Mouse (Mus musculus) C2C12 (cell line): ENCODE results near the gene Tmem206.

Experiments used
- CEBPB ChIP-seq: IDR thresholded peaks from one replicate; pipeline ENCODE4 v1.6.1; 2011; ENCODE audit warnings: low read depth, mild to moderate bottlenecking, control low read depth, moderate library complexity
- CTCF ChIP-seq: IDR thresholded peaks from one replicate; pipeline ENCODE4 v1.5.1; 2011; ENCODE audit not compliant: control insufficient read depth, insufficient read depth, insufficient read length
- FOSL1 ChIP-seq: IDR thresholded peaks from one replicate; pipeline ENCODE4 v1.8.0; 2011; ENCODE audit warnings: mild to moderate bottlenecking, low read length; ENCODE audit not compliant: poor library complexity, insufficient read depth, severe bottlenecking
- MAX ChIP-seq: IDR thresholded peaks from one replicate; pipeline ENCODE4 v1.6.1; 2011; ENCODE audit warnings: mild to moderate bottlenecking, control low read depth
- MYOD1 ChIP-seq: IDR thresholded peaks from one replicate; pipeline ENCODE4 v1.6.1; 2011; ENCODE audit warnings: low read depth; ENCODE audit not compliant: control insufficient read depth, insufficient read length
- MYOG ChIP-seq: IDR thresholded peaks from one replicate; pipeline ENCODE4 v1.6.1; 2011; ENCODE audit not compliant: control insufficient read depth, insufficient read length; ENCODE audit errors: extremely low read depth
- USF1 ChIP-seq: IDR thresholded peaks from one replicate; pipeline ENCODE4 v1.6.1; 2011; ENCODE audit warnings: low read depth, mild to moderate bottlenecking, control low read depth, moderate library complexity

GRCm38 (mm10) chr1:191311296-191311898 lies 14.3 kb upstream of the Tmem206 start:
- TF ChIP-seq CTCF (no peak), USF1 (no peak), CEBPB (no peak), MAX (no peak), FOSL1 (no peak), MYOD1 (no peak), MYOG (no peak)
